Mouse (Mus musculus) MEL (cell line): Measurements from ENCODE around the gene Prdm1. TPM values are rescaled to one million over a fixed set of nuclear protein-coding genes. Genes with fewer than 3 reads are reported as not detected.

ENCODE experiments used
- DNase-seq: peaks from one replicate; pipeline ENCODE4 v3.0.0; 2011; ENCODE audit warnings: low read depth, low spot score
- H3K27ac ChIP-seq: 2 replicates; pipeline ENCODE4 v1.5.1; 2012; ENCODE audit warnings: low read depth, mild to moderate bottlenecking, control low read depth, low read length, moderate library complexity; ENCODE audit not compliant: control insufficient read depth
- H3K27me3 ChIP-seq, 2 experiments: fragments of 150-350 bp in 1 of 2; sonication (generic) in 1 of 2; 2 replicates each; pipeline ENCODE4 v1.6.1; 2012; ENCODE audit warnings: low read length in 2 of 2, mild to moderate bottlenecking in 2 of 2, improper control_type of control experiment in 1 of 2, moderate library complexity in 1 of 2; ENCODE audit not compliant: insufficient read depth in 2 of 2, control insufficient read depth in 1 of 2
- H3K36me3 ChIP-seq, 2 experiments: 2 replicates each; pipeline ENCODE4 v1.6.1; 2012 to 2014; ENCODE audit warnings: low read length in 2 of 2, improper control_type of control experiment in 1 of 2, inconsistent platforms in 1 of 2, mild to moderate bottlenecking in 1 of 2; ENCODE audit not compliant: insufficient read depth in 2 of 2, control insufficient read depth in 1 of 2
- H3K4me1 ChIP-seq, 2 experiments: fragments of 150-350 bp in 1 of 2; sonication (generic) in 1 of 2; 2 replicates each; pipeline ENCODE4 v1.6.1; 2012; ENCODE audit warnings: low read length in 2 of 2, improper control_type of control experiment in 1 of 2, mild to moderate bottlenecking in 1 of 2; ENCODE audit not compliant: insufficient read depth in 2 of 2, control insufficient read depth in 1 of 2
- H3K4me3 ChIP-seq, 2 experiments: fragments of 150-350 bp in 1 of 2; sonication (generic) in 1 of 2; 2 replicates each; pipeline ENCODE4 v1.5.1; 2012; ENCODE audit warnings: low read depth in 2 of 2, low read length in 2 of 2, mild to moderate bottlenecking in 2 of 2, moderate library complexity in 2 of 2, control low read depth in 1 of 2, improper control_type of control experiment in 1 of 2; ENCODE audit not compliant: control insufficient read depth in 1 of 2, insufficient read depth in 1 of 2
- H3K79me2 ChIP-seq: 2 replicates; pipeline ENCODE4 v1.6.1; 2012; ENCODE audit warnings: mild to moderate bottlenecking, low read length, moderate library complexity; ENCODE audit not compliant: control insufficient read depth, poor library complexity, insufficient read depth
- H3K9ac ChIP-seq: 2 replicates; pipeline ENCODE4 v1.6.1; 2012; ENCODE audit warnings: low read depth, mild to moderate bottlenecking, control low read depth, low read length, moderate library complexity; ENCODE audit not compliant: control insufficient read depth, poor library complexity, severe bottlenecking
- H3K9me3 ChIP-seq: fragments of 150-350 bp; sonication (generic); replicated peaks from 2 replicates; pipeline ENCODE4 v1.6.1; 2012; ENCODE audit warnings: mild to moderate bottlenecking, low read length, improper control_type of control experiment, moderate library complexity; ENCODE audit not compliant: insufficient read depth
- BHLHE40 ChIP-seq: IDR thresholded peaks from 2 replicates; pipeline ENCODE4 v1.6.1; 2012; ENCODE audit warnings: low read depth, mild to moderate bottlenecking, inconsistent platforms, low read length, improper control_type of control experiment, borderline replicate concordance
- ELF1 ChIP-seq: IDR thresholded peaks from 2 replicates; pipeline ENCODE4 v1.6.1; 2014; ENCODE audit warnings: low read depth, mild to moderate bottlenecking, inconsistent platforms, low read length, improper control_type of control experiment, moderate library complexity
- EP300 ChIP-seq, 2 experiments: IDR thresholded peaks; 2 replicates each; pipeline ENCODE4 v1.6.1; 2011; ENCODE audit warnings: improper control_type of control experiment in 2 of 2, low read length in 2 of 2, low read depth in 1 of 2, mild to moderate bottlenecking in 1 of 2
- GATA1 ChIP-seq: IDR thresholded peaks from 2 replicates; pipeline ENCODE4 v1.6.1; 2011; ENCODE audit warnings: low read depth, low read length, improper control_type of control experiment
- JUND ChIP-seq: IDR thresholded peaks from 2 replicates; pipeline ENCODE4 v1.6.1; 2011; ENCODE audit warnings: low read depth, mild to moderate bottlenecking, improper control_type of control experiment, low read length
- KAT2A ChIP-seq: conservative IDR thresholded peaks from 2 replicates; pipeline ENCODE4 v1.6.1; 2012; ENCODE audit warnings: low read depth, low read length, improper control_type of control experiment, inconsistent platforms
- MEF2A ChIP-seq: IDR thresholded peaks from 2 replicates; pipeline ENCODE4 v1.6.1; 2014; ENCODE audit warnings: low read depth, mild to moderate bottlenecking, inconsistent platforms, low read length, improper control_type of control experiment; ENCODE audit not compliant: poor library complexity, insufficient replicate concordance, severe bottlenecking; ENCODE audit errors: extremely low read depth
- MYB ChIP-seq: IDR thresholded peaks from 2 replicates; pipeline ENCODE4 v1.6.1; 2011; ENCODE audit warnings: mild to moderate bottlenecking, low read depth, low read length, improper control_type of control experiment
- NELFE ChIP-seq: IDR thresholded peaks from 2 replicates; pipeline ENCODE4 v1.6.1; 2011; ENCODE audit warnings: low read depth, low read length, improper control_type of control experiment
- NRF1 ChIP-seq: IDR thresholded peaks from 2 replicates; pipeline ENCODE4 v1.6.1; 2014; ENCODE audit warnings: low read depth, mild to moderate bottlenecking, inconsistent platforms, low read length, improper control_type of control experiment, moderate library complexity; ENCODE audit not compliant: poor library complexity, insufficient read depth, severe bottlenecking
- POLR2A ChIP-seq, 2 experiments: IDR thresholded peaks; 2 replicates each; pipeline ENCODE4 v1.6.1; 2011 to 2012; ENCODE audit warnings: low read length in 2 of 2, mild to moderate bottlenecking in 2 of 2, control low read depth in 1 of 2, improper control_type of control experiment in 1 of 2, low read depth in 1 of 2, moderate library complexity in 1 of 2; ENCODE audit not compliant: control insufficient read depth in 1 of 2, insufficient read depth in 1 of 2, poor library complexity in 1 of 2
- POLR2AphosphoS2 ChIP-seq: IDR thresholded peaks from 2 replicates; pipeline ENCODE4 v1.6.1; 2011; ENCODE audit warnings: low read length, improper control_type of control experiment
- POLR2AphosphoS5 ChIP-seq: IDR thresholded peaks from 2 replicates; pipeline ENCODE4 v1.6.1; 2012; ENCODE audit warnings: low read depth, borderline replicate concordance, mild to moderate bottlenecking, inconsistent platforms, low read length, moderate library complexity, mixed read lengths
- RAD21 ChIP-seq: IDR thresholded peaks from 2 replicates; pipeline ENCODE4 v1.6.1; 2011; ENCODE audit warnings: mild to moderate bottlenecking, low read depth, low read length, improper control_type of control experiment
- RCOR1 ChIP-seq: IDR thresholded peaks from 2 replicates; pipeline ENCODE4 v1.6.1; 2012; ENCODE audit warnings: low read depth, mild to moderate bottlenecking, inconsistent platforms, low read length, improper control_type of control experiment
- SIN3A ChIP-seq: IDR thresholded peaks from 2 replicates; pipeline ENCODE4 v1.6.1; 2012; ENCODE audit warnings: low read length, improper control_type of control experiment, inconsistent platforms
- TAL1 ChIP-seq: IDR thresholded peaks from 2 replicates; pipeline ENCODE4 v1.6.1; 2012; ENCODE audit warnings: mild to moderate bottlenecking, inconsistent platforms, low read length, moderate library complexity, mixed read lengths
- USF2 ChIP-seq, 2 experiments: IDR thresholded peaks; 2 replicates each; pipeline ENCODE4 v1.6.1; 2011 to 2012; ENCODE audit warnings: improper control_type of control experiment in 2 of 2, low read length in 2 of 2, borderline replicate concordance in 1 of 2, inconsistent platforms in 1 of 2, low read depth in 1 of 2, mild to moderate bottlenecking in 1 of 2; ENCODE audit not compliant: insufficient read depth in 1 of 2
- ZKSCAN1 ChIP-seq: IDR thresholded peaks from 2 replicates; pipeline ENCODE4 v1.6.1; 2012; ENCODE audit warnings: low read depth, mild to moderate bottlenecking, inconsistent platforms, low read length, improper control_type of control experiment, moderate library complexity
- ZNF384 ChIP-seq: IDR thresholded peaks from 2 replicates; pipeline ENCODE4 v1.6.1; 2012; ENCODE audit warnings: low read depth, mild to moderate bottlenecking, inconsistent platforms, low read length, improper control_type of control experiment
- polyA plus RNA-seq, 2 experiments: library from polyadenylated mRNA; stranded (reverse) in 1 of 2; unstranded in 1 of 2; fragments of >175 nt in 1 of 2; fragments of >200 nt in 1 of 2; gene quantifications; 2 replicates each; pipeline versions ENCODE4 v1.2.1 to v1.2.4; 2012; ENCODE audit warnings: low replicate concordance in 2 of 2, low read depth in 1 of 2; ENCODE audit not compliant: insufficient read length in 2 of 2, insufficient read depth in 1 of 2, missing spikeins in 1 of 2
- total RNA-seq: library from RNA; depleted of rRNA; stranded (reverse); fragments of 300-350 nt; gene quantifications from 2 replicates; pipeline ENCODE4 v1.2.3, GENCODE M21; 2012

Gene Prdm1
- total and polyA plus RNA-seq, 3 experiments = 0.14 TPM; not detected in 2

- Histone ChIP-seq H3K9ac (no peak overlapping the region), H3K27ac (no peak overlapping the region), H3K79me2 (no peaks in the 10 kb centered on the region), H3K27me3 (no peaks in the 10 kb centered on the region), H3K4me3 (no peak overlapping the region), H3K4me1 (peaks cover 4 to 13% of the 10 kb centered on the region in 2 experiments; a peak in 3 of 4 replicates), H3K36me3 (peaks cover 0 to 12% of the 10 kb centered on the region in 2 experiments; a peak in 2 of 4 replicates), H3K9me3 (no peaks in the 10 kb centered on the region)
- peak; percentile 55 for DNase-seq
- no peak for TF ChIP-seq ELF1
- TF ChIP-seq NELFE = no peak
- TF ChIP-seq EP300 (IDR thresholded peaks at IDR 0.05; ENCODE audit: low read depth in 1 of 2, low read length in 2 of 2) = no peak
- TF ChIP-seq MYB = no peak
- no peak for TF ChIP-seq KAT2A
- TF ChIP-seq USF2 (IDR thresholded peaks at IDR 0.05; ENCODE audit: borderline replicate concordance in 1 of 2, insufficient read depth in 1 of 2, low read depth in 1 of 2, low read length in 2 of 2) = no peak
- no peak for TF ChIP-seq ZKSCAN1
- TF ChIP-seq POLR2A (IDR thresholded peaks at IDR 0.05; ENCODE audit: control insufficient read depth in 1 of 2, insufficient read depth in 1 of 2, low read depth in 1 of 2, low read length in 2 of 2, poor library complexity in 1 of 2) = no peak
- TF ChIP-seq GATA1 = no peak
- no peak for TF ChIP-seq NRF1
These were observed 9.8 kb upstream of the Prdm1 start for GRCm38 (mm10) chr10:44538137-44538536.

DNA sequence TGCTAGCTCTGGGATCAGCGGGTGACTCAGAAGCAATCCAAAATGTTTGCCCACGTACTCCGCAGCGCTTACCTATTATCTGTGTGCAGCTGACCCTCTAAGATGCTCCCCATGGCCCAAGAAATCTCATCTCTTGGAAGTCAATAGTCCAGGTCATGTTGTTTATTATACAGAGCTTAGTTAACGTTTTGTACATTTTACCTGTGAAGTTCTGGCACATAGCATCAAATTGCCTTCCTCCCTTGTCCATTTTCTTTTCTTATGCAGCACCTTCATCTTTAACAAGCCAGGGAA, 1.7 kb upstream of the Prdm1 start:
- peak overlapping the region; percentile 85 to 97 for H3K4me3 ChIP-seq
- peaks cover 0 to 7% of the 10 kb centered on the region in 2 experiments; a peak in 2 of 4 replicates for H3K4me1 ChIP-seq
- peak overlapping the region; percentile 87 for H3K9ac ChIP-seq
- H3K36me3 ChIP-seq = peaks cover 0 to 9% of the 10 kb centered on the region in 2 experiments; a peak in 2 of 4 replicates
- H3K27me3 ChIP-seq = no peaks in the 10 kb centered on the region
- TF ChIP-seq RAD21 (no peak), POLR2AphosphoS2 (no peak), MEF2A (no peak), JUND (no peak), POLR2AphosphoS5 (no peak), TAL1 (no peak), SIN3A (no peak), BHLHE40 (no peak), MYB (no peak), ZNF384 (no peak), RCOR1 (no peak), ZKSCAN1 (no peak)
- H3K79me2 ChIP-seq = no peaks in the 10 kb centered on the region
- H3K27ac ChIP-seq = no peak overlapping the region
- no peaks in the 10 kb centered on the region for H3K9me3 ChIP-seq
- DNase-seq = no peak
